Mouse (Mus musculus): Measurements from ENCODE around the gene Gm27021. TPM values are rescaled to one million over a fixed set of nuclear protein-coding genes. Genes with fewer than 3 reads are reported as not detected.

The Gm27021 gene
- total RNA-seq, 2 experiments from 2014 or later: not detected

- DNase-seq: no peak
Measured at GRCm38 (mm10) chr8:120566681-120567080, 101.2 kb downstream of the Gm27021 start.

- DNase-seq: no peak
Measured at GRCm38 (mm10) chr8:120565151-120565711, 102.6 kb downstream of the Gm27021 start.

- DNase-seq: peak; percentile 92 to 96
Measured at GRCm38 (mm10) chr8:120563851-120564837, 103.7 kb downstream of the Gm27021 start.

GRCm38 (mm10) chr8:120563348-120563724 lies 104.5 kb downstream of the Gm27021 start:
- no peak for DNase-seq

GRCm38 (mm10) chr8:120562680-120563347 lies 105.1 kb downstream of the Gm27021 start:
- no peak for DNase-seq

GRCm38 (mm10) chr8:120561539-120562435 lies 106.1 kb downstream of the Gm27021 start:
- DNase-seq: peak in 1 of 2 experiments; percentile 51

GRCm38 (mm10) chr8:120560535-120560934 lies 107.3 kb downstream of the Gm27021 start:
- DNase-seq: no peak

GRCm38 (mm10) chr8:120559654-120560053 lies 108.2 kb downstream of the Gm27021 start:
- no peak for DNase-seq

Other genes with a start within 250 kb of the Gm27021 start
- gene Gins2, start 78.8 kb downstream of the Gm27021 start, total RNA-seq (2021): 1 to 10 TPM in 1 of 2 experiments, under 1 TPM in 1; 0.98 to 1.8 TPM
- 1 to 10 TPM; 5.6 to 6.3 TPM for gene 1190005I06Rik, start 20.4 kb downstream of the Gm27021 start, total RNA-seq (2021)
- gene Cox4i1, start 143 bp upstream of the Gm27021 start, total RNA-seq (2021): 1,000 to 10,000 TPM; 4,737 to 4,778 TPM
- gene Emc8, start 494 bp upstream of the Gm27021 start, total RNA-seq (2021): 10 to 100 TPM; 42.7 to 46.4 TPM
- gene Irf8, start 68.3 kb upstream of the Gm27021 start, total RNA-seq (2021): 1 to 10 TPM; 4.8 to 6.9 TPM